Mouse (Mus musculus) liver, postnatal 0 days (tissue): ENCODE results near the gene Zc3hav1l.

Experiments
- CTCF ChIP-seq: sonication (generic); IDR thresholded peaks from 2 replicates; pipeline ENCODE4 v1.5.1; 2016; ENCODE audit warnings: antibody characterized with exemption, low read depth
- EP300 ChIP-seq: IDR thresholded peaks from 2 replicates; pipeline ENCODE4 v1.6.1; 2016; ENCODE audit warnings: antibody characterized with exemption, low read depth, mild to moderate bottlenecking

- TF ChIP-seq EP300 = no peak
- TF ChIP-seq CTCF = no peak
Observed at GRCm38 (mm10) chr6:38309741-38310140, 10.7 kb upstream of the Zc3hav1l start.
